Mouse (Mus musculus) midbrain, embryonic 14.5 days (tissue): ENCODE measurements around the gene Xpnpep3. TPM values are rescaled to one million over a fixed set of nuclear protein-coding genes. Genes with fewer than 3 reads are reported as not detected.

Experiments used
- ATAC-seq: fragments of 200-750 bp; cut with Nextera tagmentation; 2 replicates; pipeline ENCODE4 v1.8.0; 2017; ENCODE audit warnings: moderate number of reproducible peaks, moderate library complexity; ENCODE audit not compliant: low FRiP score, low TSS enrichment
- DNase-seq: peaks from one replicate; pipeline ENCODE4 v3.0.0-alpha.2; 2015
- H3K27ac ChIP-seq: fragments of 300-500 bp; sonication (generic); replicated peaks from 2 replicates; pipeline ENCODE4 v1.5.1; 2014; ENCODE audit warnings: mild to moderate bottlenecking, low read depth, low read length, moderate library complexity
- H3K27me3 ChIP-seq: fragments of 300-500 bp; sonication (generic); 2 replicates; pipeline ENCODE4 v1.6.1; 2014; ENCODE audit warnings: low read length, control low read depth, mixed read lengths; ENCODE audit not compliant: control insufficient read depth, insufficient read depth
- H3K36me3 ChIP-seq: fragments of 300-500 bp; sonication (generic); 2 replicates; pipeline ENCODE4 v1.6.1; 2014; ENCODE audit warnings: low read length, control low read depth; ENCODE audit not compliant: control insufficient read depth, insufficient read depth
- H3K4me1 ChIP-seq: fragments of 300-500 bp; sonication (generic); 2 replicates; pipeline ENCODE4 v1.6.1; 2014; ENCODE audit warnings: mild to moderate bottlenecking, antibody characterized with exemption, low read length, control low read depth; ENCODE audit not compliant: control insufficient read depth, insufficient read depth
- H3K4me2 ChIP-seq: fragments of 300-500 bp; sonication (generic); 2 replicates; pipeline ENCODE4 v1.6.1; 2014; ENCODE audit warnings: mild to moderate bottlenecking, low read length, moderate library complexity
- H3K4me3 ChIP-seq: fragments of 300-500 bp; sonication (generic); replicated peaks from 2 replicates; pipeline ENCODE4 v1.5.1; 2014; ENCODE audit warnings: low read depth, low read length
- H3K9ac ChIP-seq: fragments of 300-500 bp; sonication (generic); replicated peaks from 2 replicates; pipeline ENCODE4 v1.6.1; 2014; ENCODE audit warnings: mild to moderate bottlenecking, low read length, moderate library complexity
- H3K9me3 ChIP-seq: fragments of 300-500 bp; sonication (generic); 2 replicates; pipeline ENCODE4 v1.6.1; 2016; ENCODE audit warnings: low read length, control low read depth, mixed read lengths; ENCODE audit not compliant: control insufficient read depth
- WGBS: fragments of 180-500 bp; shearing (Covaris S2); extraction: QIAGEN DNeasy Blood & Tissue Kit; methylation state at CpG from one replicate; pipeline ENCODE4 v1.1.7; 2014; 5-methylcytosine and 5-hydroxymethylcytosine counted together
- polyA plus RNA-seq: library from polyadenylated mRNA; unstranded; fragments of >200 nt; fragmentation: Nextera tagmentation; extraction: Ambion mirVana; gene quantifications from 2 replicates; pipeline ENCODE4 v1.2.1, GENCODE M21; 2014

The Xpnpep3 gene
- polyA plus RNA-seq: 3.9 and 6.6 TPM in 2 replicates

GRCm38 (mm10) chr15:81399638-81400315, at the start of gene Xpnpep3, which contains the start of gene St13:
Xpnpep3 (plus strand) TSS chr15:81400138.
St13 (minus strand) TSS chr15:81400077.
- H3K4me2 ChIP-seq: peak within 1 kb of the TSS; percentile 71
- WGBS: under 1% methylated on average over 50 of the region's 50 CpGs
- peak within 1 kb of the TSS; percentile 91 for H3K4me3 ChIP-seq
- peak within 1 kb of the TSS; percentile 93 for H3K27ac ChIP-seq
- peak within 1 kb of the TSS; percentile 94 for H3K9ac ChIP-seq
- ATAC-seq (peak; percentile 98), DNase-seq (peak; percentile 98)
- H3K27me3 ChIP-seq: no peaks in the 10 kb centered on the region
- H3K4me1 ChIP-seq: peaks cover 25% of the 10 kb centered on the region
- H3K36me3 ChIP-seq: 0 out of 2 replicates have a peak, but pooled peaks cover 2% of the 10 kb centered on the region
- no peaks in the 10 kb centered on the region for H3K9me3 ChIP-seq

GRCm38 (mm10) chr15:81350401-81350800, 49.5 kb upstream of the Xpnpep3 start:
- Histone ChIP-seq H3K4me2 (no peak overlapping the region), H3K9ac (no peak overlapping the region), H3K27me3 (no peaks in the 10 kb centered on the region), H3K4me3 (no peak overlapping the region), H3K9me3 (no peaks in the 10 kb centered on the region), H3K4me1 (0 out of 2 replicates have a peak, but pooled peaks cover 2% of the 10 kb centered on the region), H3K36me3 (no peaks in the 10 kb centered on the region), H3K27ac (no peak overlapping the region)
- ATAC-seq: no peak
- WGBS: 73% methylated on average over 1 of the region's 1 CpGs
- DNase-seq: peak; percentile 38

DNA sequence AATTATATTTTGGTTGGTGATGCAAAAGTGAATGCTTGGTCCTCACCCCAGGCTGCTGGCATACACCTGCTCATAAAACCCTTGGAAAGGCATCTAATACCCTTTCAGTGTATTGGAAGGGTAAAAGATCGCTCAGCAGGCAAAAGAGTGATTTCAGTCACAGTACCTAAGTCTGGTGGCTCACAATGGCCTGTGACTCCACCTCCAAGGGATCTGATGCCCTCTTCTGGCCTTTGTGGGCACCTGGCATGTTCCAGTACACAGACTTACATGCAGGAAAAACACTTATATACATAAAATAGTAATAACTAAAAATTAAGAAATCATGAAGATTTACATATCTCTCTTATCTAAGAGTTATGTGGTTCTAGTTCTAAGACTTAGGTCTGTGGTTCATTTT, 47.3 kb upstream of the Xpnpep3 start:
- H3K9me3 ChIP-seq: no peaks in the 10 kb centered on the region

DNA sequence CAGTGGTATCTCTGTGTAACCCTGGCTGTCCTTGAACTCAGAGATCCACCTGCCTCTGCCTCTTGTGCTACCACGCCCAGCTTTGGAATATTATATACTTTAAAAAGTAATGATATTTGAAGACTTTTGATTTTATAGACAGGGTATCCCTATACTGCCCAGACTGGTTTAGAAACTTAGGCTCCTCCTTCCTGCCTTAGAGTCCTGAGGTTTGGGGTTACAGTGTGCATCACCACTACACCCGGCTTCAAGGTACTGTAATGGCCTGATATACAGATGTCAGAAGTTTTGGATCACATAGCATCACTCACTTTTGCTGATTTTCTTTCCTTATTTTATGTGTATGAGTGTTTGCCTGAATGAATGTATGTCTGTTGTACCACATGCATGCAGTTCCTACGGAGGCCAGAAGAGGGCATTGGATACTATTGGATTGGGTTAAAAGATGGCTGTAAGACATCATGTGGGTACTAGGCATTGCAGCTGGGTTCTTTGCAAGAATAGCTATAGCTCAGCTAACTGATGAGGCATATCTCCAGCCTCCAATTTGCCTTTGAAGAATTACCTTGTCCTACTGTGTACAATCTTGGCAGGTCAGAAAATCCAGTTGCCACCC, 44.7 kb upstream of the Xpnpep3 start:
- H3K36me3 ChIP-seq: no peaks in the 10 kb centered on the region
- no peaks in the 10 kb centered on the region for H3K9me3 ChIP-seq
- WGBS: 59% methylated on average over 3 of the region's 3 CpGs
- DNase-seq: peak; percentile 60
- no peak overlapping the region for H3K9ac ChIP-seq
- H3K27me3 ChIP-seq: no peaks in the 10 kb centered on the region
- H3K27ac ChIP-seq: no peak overlapping the region
- no peak overlapping the region for H3K4me3 ChIP-seq
- no peak for ATAC-seq
- H3K4me1 ChIP-seq: peaks cover 14% of the 10 kb centered on the region; the same call in 1 of the 2 replicates
- no peak overlapping the region for H3K4me2 ChIP-seq

More for the DNA sequence above, 47.3 kb upstream of the Xpnpep3 start:
- Histone ChIP-seq H3K4me3 (no peak overlapping the region), H3K36me3 (no peaks in the 10 kb centered on the region), H3K27ac (no peak overlapping the region), H3K4me1 (0 out of 2 replicates have a peak, but pooled peaks cover 5% of the 10 kb centered on the region), H3K4me2 (no peak overlapping the region), H3K27me3 (no peaks in the 10 kb centered on the region), H3K9ac (no peak overlapping the region)
- WGBS: 58% methylated on average over 1 of the region's 1 CpGs
- ATAC-seq (no peak), DNase-seq (peak; percentile 31)

DNA sequence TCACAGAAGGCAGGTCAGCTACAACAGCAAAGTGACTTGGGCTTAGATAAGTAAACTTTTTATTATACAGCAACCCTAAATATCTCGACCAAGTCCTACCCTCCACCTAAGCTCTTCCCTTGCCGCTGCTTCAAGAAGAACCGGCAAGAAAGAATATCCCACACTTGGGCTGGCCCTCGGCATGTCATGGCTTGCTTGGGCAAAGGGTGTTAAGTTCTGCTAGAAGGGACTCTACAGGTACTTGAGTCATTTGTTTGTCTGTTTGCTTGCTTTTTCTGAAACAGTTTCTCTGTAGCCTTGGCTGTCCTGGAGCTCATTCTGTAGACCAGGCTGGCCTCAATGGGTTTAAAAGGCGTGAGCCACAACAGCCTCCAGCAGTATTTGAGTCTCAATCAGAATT, 43.0 kb upstream of the Xpnpep3 start:
- ATAC-seq: no peak
- WGBS: 59% methylated on average over 5 of the region's 5 CpGs

GRCm38 (mm10) chr15:81358943-81359342, 41.0 kb upstream of the Xpnpep3 start:
- no peaks in the 10 kb centered on the region for H3K27me3 ChIP-seq
- no peaks in the 10 kb centered on the region for H3K9me3 ChIP-seq
- peaks cover 14% of the 10 kb centered on the region for H3K36me3 ChIP-seq
- no peak overlapping the region for H3K4me2 ChIP-seq
- no peak overlapping the region for H3K27ac ChIP-seq
- H3K4me3 ChIP-seq: no peak overlapping the region
- DNase-seq (no peak), ATAC-seq (no peak)
- WGBS: 95% methylated on average over 3 of the region's 3 CpGs
- H3K4me1 ChIP-seq: peaks cover 16% of the 10 kb centered on the region; the same call in 1 of the 2 replicates
- no peak overlapping the region for H3K9ac ChIP-seq

More for the DNA sequence above, 43.0 kb upstream of the Xpnpep3 start:
- Histone ChIP-seq H3K9me3 (no peaks in the 10 kb centered on the region), H3K9ac (no peak overlapping the region), H3K4me3 (no peak overlapping the region), H3K27me3 (no peaks in the 10 kb centered on the region), H3K36me3 (no peaks in the 10 kb centered on the region), H3K4me2 (no peak overlapping the region), H3K27ac (no peak overlapping the region), H3K4me1 (peaks cover 16% of the 10 kb centered on the region; the same call in 1 of the 2 replicates)
- DNase-seq: no peak

DNA sequence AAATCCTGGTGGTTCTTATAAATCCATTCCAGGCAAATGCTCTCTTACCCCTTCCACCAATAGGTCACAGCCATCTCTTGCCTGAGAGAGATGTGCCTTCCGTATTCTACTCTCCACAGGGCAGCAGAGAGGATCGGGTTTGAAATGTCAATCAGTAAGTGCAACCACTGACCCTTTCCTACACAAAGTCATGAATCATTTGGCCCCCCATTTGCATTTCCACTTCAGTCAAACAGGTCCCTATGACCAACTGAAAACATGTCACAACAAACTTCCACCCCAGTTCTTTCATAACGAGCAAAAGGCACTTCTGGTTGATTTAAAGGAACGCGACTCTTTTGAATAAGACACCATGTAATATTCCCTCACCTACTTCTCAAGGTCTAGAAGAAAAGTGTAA, 40.5 kb upstream of the Xpnpep3 start:
- no peak for ATAC-seq
- peaks cover 16% of the 10 kb centered on the region; the same call in 1 of the 2 replicates for H3K4me1 ChIP-seq
- WGBS: 91% methylated on average over 5 of the region's 5 CpGs

GRCm38 (mm10) chr15:81360345-81361021, 39.5 kb upstream of the Xpnpep3 start, which contains the start of gene Slc25a17:
Slc25a17 (minus strand) TSS chr15:81360812.
- peaks cover 28% of the 10 kb centered on the region for H3K36me3 ChIP-seq
- H3K27ac ChIP-seq: peak within 1 kb of the TSS; percentile 65
- H3K27me3 ChIP-seq: no peaks in the 10 kb centered on the region
- DNase-seq: peak; percentile 97
- H3K9me3 ChIP-seq: no peaks in the 10 kb centered on the region
- H3K4me2 ChIP-seq: peak within 1 kb of the TSS; percentile 79
- H3K4me1 ChIP-seq: peaks cover 16% of the 10 kb centered on the region; the same call in 1 of the 2 replicates
- ATAC-seq: peak; percentile 98
- peak within 1 kb of the TSS; percentile 67 for H3K9ac ChIP-seq
- peak within 1 kb of the TSS; percentile 61 for H3K4me3 ChIP-seq
- under 1% methylated on average over 30 of the region's 30 CpGs for WGBS

More for the DNA sequence above, 40.5 kb upstream of the Xpnpep3 start:
- H3K4me3 ChIP-seq: no peak overlapping the region
- H3K27me3 ChIP-seq: no peaks in the 10 kb centered on the region
- H3K9ac ChIP-seq: no peak overlapping the region
- H3K27ac ChIP-seq: no peak overlapping the region
- H3K36me3 ChIP-seq: peaks cover 18% of the 10 kb centered on the region
- no peaks in the 10 kb centered on the region for H3K9me3 ChIP-seq
- no peak for DNase-seq
- H3K4me2 ChIP-seq: peak overlapping the region; percentile 79
